In the genomic region with DNA sequence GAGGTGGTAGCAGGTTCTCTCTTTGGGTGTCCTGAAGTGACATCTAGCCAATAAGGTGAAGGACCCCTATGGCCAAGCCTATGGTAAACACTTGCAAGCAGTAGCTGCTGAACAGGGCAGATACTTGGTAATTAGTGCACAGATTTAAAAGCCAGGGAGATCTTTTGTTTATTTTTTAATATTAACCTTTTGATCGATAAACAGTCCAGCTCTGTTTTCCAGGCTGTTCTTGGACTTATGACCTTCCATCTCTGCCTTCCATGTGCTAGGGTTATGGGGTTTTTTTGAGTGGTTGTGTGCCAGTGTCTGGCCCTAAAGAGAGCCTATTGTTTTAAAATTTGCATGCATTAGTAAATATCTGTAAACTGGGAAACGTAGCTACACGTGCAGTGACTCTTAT, we compare ENCODE assay signal across 26 mouse cellular contexts. TPM values are rescaled to one million over a fixed set of nuclear protein-coding genes. Genes with fewer than 3 reads are reported as not detected.
"Had no signal": no experiment of that assay in that cellular context is flagged by ENCODE, and none has a peak within 500 bp of the region (broad histone marks: within the 10 kb centered on the region; RNA-seq: fewer than 3 reads in every experiment).

No protein-coding gene starts in this region.

- H3K4me2 ChIP-seq: neural tube, embryonic 12.5 days; neural tube, embryonic 13.5 days; neural tube, embryonic 15.5 days; stomach, embryonic 15.5 days had no signal

- H3K9me3 ChIP-seq: neural tube, embryonic 12.5 days; neural tube, embryonic 13.5 days; neural tube, embryonic 15.5 days; stomach, embryonic 15.5 days had no signal

- H3K9ac ChIP-seq: neural tube, embryonic 12.5 days; neural tube, embryonic 13.5 days; neural tube, embryonic 15.5 days; stomach, embryonic 15.5 days had no signal

- DNase-seq: retina, postnatal 1 day; right cerebral cortex, adult 18-20 months; right cerebral cortex, postnatal 14 days; right cerebral cortex, postnatal 25 days; right cerebral cortex, postnatal 4 days; spleen, adult 18-20 months; thymus, adult 18-20 months; thymus, adult 2 months; thymus, postnatal 14 days; thymus, postnatal 25 days; thymus, postnatal 36 days; thymus, postnatal 4 days had no signal

- H3K4me3 ChIP-seq: neural tube, embryonic 12.5 days; neural tube, embryonic 13.5 days; neural tube, embryonic 15.5 days; stomach, embryonic 15.5 days had no signal

- H3K27ac ChIP-seq: neural tube, embryonic 12.5 days; neural tube, embryonic 13.5 days; neural tube, embryonic 15.5 days; stomach, embryonic 15.5 days; stomach, postnatal 0 days had no signal

- H3K27me3 ChIP-seq: neural tube, embryonic 12.5 days; neural tube, embryonic 13.5 days; neural tube, embryonic 15.5 days; stomach, embryonic 15.5 days had no signal

- H3K4me1 ChIP-seq: neural tube, embryonic 12.5 days; stomach, embryonic 15.5 days had no signal

RNA-seq across cellular contexts. Expression of a gene that starts 59.9 kb away (rescaled TPM):
- total RNA-seq: neutrophil, adult 5-6 weeks had no signal
- polyA plus RNA-seq: neural tube, embryonic 11.5 days; neural tube, embryonic 12.5 days; neural tube, embryonic 13.5 days; neural tube, embryonic 14.5 days; neural tube, embryonic 15.5 days; small intestine, adult 2 months; spleen, adult 2 months; stomach, embryonic 14.5 days; stomach, embryonic 15.5 days; stomach, embryonic 16.5 days; stomach, postnatal 0 days; thymus, adult 2 months; thymus, postnatal 0 days; urinary bladder, adult 2 months had no signal
